ENCODE assay signal across 18 mouse cellular contexts in the genomic region with DNA sequence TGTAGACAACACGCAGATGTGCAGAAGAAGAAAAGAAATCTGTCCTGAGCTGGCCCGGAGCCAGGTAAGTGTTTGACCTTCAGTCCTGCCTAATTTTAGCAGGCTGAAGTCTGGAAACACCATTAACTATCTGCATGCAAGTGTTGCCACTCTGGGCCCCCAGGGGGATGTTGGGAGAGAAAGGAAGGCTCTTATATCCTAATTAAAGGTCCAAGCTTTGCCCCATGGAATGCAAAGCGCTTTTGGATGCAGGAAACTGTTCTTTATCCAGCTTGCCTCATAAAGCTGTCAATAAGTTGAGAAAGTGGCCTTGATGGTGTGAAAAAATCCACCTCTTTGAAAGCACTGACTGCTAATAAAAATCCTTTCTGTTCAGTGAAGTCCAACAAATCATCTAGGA.
DNase-seq lines count a peak whose midpoint lies in the region; ATAC-seq and TF ChIP-seq lines count a peak whose summit lies in the region.
"Had no signal": no experiment of that assay in that cellular context is flagged by ENCODE, and none has a peak within 500 bp of the region (broad histone marks: within the 10 kb centered on the region; RNA-seq: fewer than 3 reads in every experiment).

No protein-coding gene starts in this region.

- H3K36me3 ChIP-seq in heart, embryonic 10.5 days, result no peaks in the 10 kb centered on the region
- H3K36me3 ChIP-seq in heart, embryonic 12.5 days, result no peaks in the 10 kb centered on the region
- H3K36me3 ChIP-seq in lung, embryonic 14.5 days (ENCODE audit: insufficient read depth), result no peaks in the 10 kb centered on the region
- no peaks in the 10 kb centered on the region for H3K36me3 ChIP-seq in limb, embryonic 11.5 days (ENCODE audit: control insufficient read depth, insufficient read depth, low read length)
- H3K36me3 ChIP-seq: stomach, embryonic 15.5 days had no signal

- H3K27me3 ChIP-seq in heart, embryonic 10.5 days (ENCODE audit: insufficient read depth, poor library complexity, severe bottlenecking), result no peaks in the 10 kb centered on the region
- no peaks in the 10 kb centered on the region for H3K27me3 ChIP-seq in heart, embryonic 12.5 days (replicated peaks)
- no peaks in the 10 kb centered on the region for H3K27me3 ChIP-seq in lung, embryonic 14.5 days (ENCODE audit: insufficient read depth, low read length)
- peaks cover 5% of the 10 kb centered on the region; the same call in 1 of the 2 replicates for H3K27me3 ChIP-seq in limb, embryonic 11.5 days (ENCODE audit: control insufficient read depth, insufficient read depth, low read length)
- H3K27me3 ChIP-seq: stomach, embryonic 15.5 days had no signal

- peaks cover 28% of the 10 kb centered on the region for H3K4me1 ChIP-seq in heart, embryonic 10.5 days
- peaks cover 24% of the 10 kb centered on the region for H3K4me1 ChIP-seq in heart, embryonic 12.5 days (replicated peaks)
- H3K4me1 ChIP-seq in lung, embryonic 14.5 days (ENCODE audit: insufficient read depth), result 0 out of 2 replicates have a peak, but pooled peaks cover 4% of the 10 kb centered on the region
- H3K4me1 ChIP-seq in limb, embryonic 11.5 days (ENCODE audit: control insufficient read depth, insufficient read depth, low read length), result peaks cover 19% of the 10 kb centered on the region
- H3K4me1 ChIP-seq: stomach, embryonic 15.5 days had no signal

- no peak overlapping the region for H3K9ac ChIP-seq in heart, embryonic 12.5 days
- H3K9ac ChIP-seq in lung, embryonic 14.5 days, result no peak overlapping the region
- no peak overlapping the region for H3K9ac ChIP-seq in limb, embryonic 11.5 days (ENCODE audit: low read length)
- H3K9ac ChIP-seq: stomach, embryonic 15.5 days had no signal

- DNase-seq in heart, embryonic 10.5 days (ENCODE audit: low spot score), result no peak
- DNase-seq in lung, embryonic 14.5 days, result peak; percentile 7
- no peak for DNase-seq in lung, postnatal 4 days
- peak; percentile 54 for DNase-seq in embryo, embryonic 11.5 days (ENCODE audit: low read depth, low spot score)
- peak; percentile 86 for DNase-seq in limb, embryonic 11.5 days (ENCODE audit: low spot score)
- no peak for DNase-seq in left cerebral cortex, postnatal 10 days (ENCODE audit: extremely low spot score in 1 of 2, low spot score in 2 of 2)
- DNase-seq in urinary bladder, postnatal 14 days (ENCODE audit: low spot score), result no peak
- DNase-seq: cerebellum, postnatal 14 days; gastrocnemius, postnatal 25 days; heart, postnatal 36 days; kidney, postnatal 25 days; thymus, postnatal 25 days had no signal

- 32% methylated on average over 3 of the region's 3 CpGs for WGBS in heart, embryonic 10.5 days
- WGBS in heart, embryonic 12.5 days, result 29% methylated on average over 3 of the region's 3 CpGs
- WGBS in lung, embryonic 14.5 days, result 53% methylated on average over 3 of the region's 3 CpGs
- WGBS in limb, embryonic 11.5 days, result 7% methylated on average over 3 of the region's 3 CpGs

- intact Hi-C loops in left cerebral cortex, postnatal 10 days (cut with DNase I), result no loop called here

- no peak for TF ChIP-seq CTCF in lung, embryonic 14.5 days (IDR thresholded peaks at IDR 0.05; ENCODE audit: low read depth)

- ATAC-seq in heart, embryonic 12.5 days (ENCODE audit: insufficient number of reproducible peaks, low FRiP score), result no peak
- no peak for ATAC-seq in lung, embryonic 14.5 days (ENCODE audit: insufficient read depth)
- ATAC-seq in limb, embryonic 11.5 days (ENCODE audit: insufficient number of reproducible peaks, low FRiP score, low TSS enrichment, low read depth), result peak; percentile 75
- ATAC-seq: CD4-positive, CD25-positive, alpha-beta regulatory T cell, adult 4 months had no signal

- no peak overlapping the region for H3K4me3 ChIP-seq in heart, embryonic 10.5 days
- H3K4me3 ChIP-seq in heart, embryonic 12.5 days, result no peak overlapping the region
- H3K4me3 ChIP-seq in lung, embryonic 14.5 days (ENCODE audit: low read depth, low read length), result no peak overlapping the region
- H3K4me3 ChIP-seq in limb, embryonic 11.5 days (ENCODE audit: low read depth, low read length), result no peak overlapping the region
- H3K4me3 ChIP-seq: myocyte; stomach, embryonic 15.5 days had no signal

- H3K4me2 ChIP-seq in heart, embryonic 12.5 days, result no peak overlapping the region
- H3K4me2 ChIP-seq in lung, embryonic 14.5 days, result no peak overlapping the region
- no peak overlapping the region for H3K4me2 ChIP-seq in limb, embryonic 11.5 days (ENCODE audit: low read depth, severe bottlenecking)
- H3K4me2 ChIP-seq: liver, embryonic 11.5 days; midbrain, embryonic 11.5 days; stomach, embryonic 15.5 days had no signal

- H3K9me3 ChIP-seq in heart, embryonic 10.5 days, result no peaks in the 10 kb centered on the region
- H3K9me3 ChIP-seq in heart, embryonic 12.5 days (replicated peaks), result no peaks in the 10 kb centered on the region
- H3K9me3 ChIP-seq in lung, embryonic 14.5 days (ENCODE audit: low read depth, low read length), result no peaks in the 10 kb centered on the region
- no peaks in the 10 kb centered on the region for H3K9me3 ChIP-seq in limb, embryonic 11.5 days (ENCODE audit: control insufficient read depth, low read length)
- H3K9me3 ChIP-seq: stomach, embryonic 15.5 days had no signal

- H3K27ac ChIP-seq in heart, embryonic 10.5 days, result peak overlapping the region; percentile 79
- H3K27ac ChIP-seq in heart, embryonic 12.5 days (ENCODE audit: poor library complexity, severe bottlenecking), result no peak overlapping the region
- H3K27ac ChIP-seq in lung, embryonic 14.5 days (ENCODE audit: low read depth), result no peak overlapping the region
- H3K27ac ChIP-seq in limb, embryonic 11.5 days (replicated peaks; ENCODE audit: low read depth, low read length), result no peak overlapping the region
- H3K27ac ChIP-seq: stomach, embryonic 15.5 days had no signal

Comparison
In these comparisons a context has a peak if more than half of its experiments do, and no peak if none do; other contexts are left out.
1. DNase-seq: peak in lung, embryonic 14.5 days (single experiment), embryo, embryonic 11.5 days (single experiment) and limb, embryonic 11.5 days (single experiment); none in heart, embryonic 10.5 days (single experiment), lung, postnatal 4 days (0 of 2), left cerebral cortex, postnatal 10 days (0 of 2) and urinary bladder, postnatal 14 days (single experiment).